Mouse (Mus musculus) lung, embryonic 14.5 days (tissue): ENCODE data around the gene Tnik. TPM values are rescaled to one million over a fixed set of nuclear protein-coding genes. Genes with fewer than 3 reads are reported as not detected.

Experiments
- ATAC-seq: fragments of 200-750 bp; cut with Nextera tagmentation; 2 replicates; pipeline ENCODE4 v1.8.0; 2017; ENCODE audit warnings: mild to moderate bottlenecking, moderate TSS enrichment, moderate library complexity; ENCODE audit not compliant: insufficient read depth
- DNase-seq: peaks from one replicate; pipeline ENCODE4 v3.0.0-alpha.2; 2015
- H3K27ac ChIP-seq: fragments of 300-500 bp; sonication (generic); 2 replicates; pipeline ENCODE4 v1.5.1; 2014; ENCODE audit warnings: low read depth, mild to moderate bottlenecking, moderate library complexity
- H3K27me3 ChIP-seq: fragments of 300-500 bp; sonication (generic); 2 replicates; pipeline ENCODE4 v1.6.1; 2014; ENCODE audit warnings: low read length, control low read depth; ENCODE audit not compliant: insufficient read depth
- H3K36me3 ChIP-seq: fragments of 300-500 bp; sonication (generic); 2 replicates; pipeline ENCODE4 v1.6.1; 2014; ENCODE audit warnings: control low read depth; ENCODE audit not compliant: insufficient read depth
- H3K4me1 ChIP-seq: fragments of 300-500 bp; sonication (generic); 2 replicates; pipeline ENCODE4 v1.6.1; 2014; ENCODE audit warnings: antibody characterized with exemption, control low read depth; ENCODE audit not compliant: insufficient read depth
- H3K4me2 ChIP-seq: fragments of 300-500 bp; sonication (generic); 2 replicates; pipeline ENCODE4 v1.6.1; 2014; ENCODE audit warnings: mild to moderate bottlenecking
- H3K4me3 ChIP-seq: fragments of 300-500 bp; sonication (generic); 2 replicates; pipeline ENCODE4 v1.5.1; 2014; ENCODE audit warnings: low read depth, low read length
- H3K9ac ChIP-seq: fragments of 300-500 bp; sonication (generic); 2 replicates; pipeline ENCODE4 v1.6.1; 2014
- H3K9me3 ChIP-seq: fragments of 300-500 bp; sonication (generic); 2 replicates; pipeline ENCODE4 v1.6.1; 2016; ENCODE audit warnings: low read depth, low read length, control low read depth
- CTCF ChIP-seq: IDR thresholded peaks from 2 replicates; pipeline ENCODE4 v1.5.1; 2016; ENCODE audit warnings: antibody characterized with exemption, low read depth
- WGBS: fragments of 180-500 bp; shearing (Covaris S2); extraction: QIAGEN DNeasy Blood & Tissue Kit; methylation state at CpG from one replicate; pipeline ENCODE4 v1.1.7; 2014; 5-methylcytosine and 5-hydroxymethylcytosine counted together
- polyA plus RNA-seq: library from polyadenylated mRNA; unstranded; fragments of >200 nt; fragmentation: Nextera tagmentation; extraction: Ambion mirVana; gene quantifications from 2 replicates; pipeline ENCODE4 v1.2.1, GENCODE M21; 2014

Tnik gene
- polyA plus RNA-seq, 1 experiment from 2014 or later, result 13.6 TPM

DNA sequence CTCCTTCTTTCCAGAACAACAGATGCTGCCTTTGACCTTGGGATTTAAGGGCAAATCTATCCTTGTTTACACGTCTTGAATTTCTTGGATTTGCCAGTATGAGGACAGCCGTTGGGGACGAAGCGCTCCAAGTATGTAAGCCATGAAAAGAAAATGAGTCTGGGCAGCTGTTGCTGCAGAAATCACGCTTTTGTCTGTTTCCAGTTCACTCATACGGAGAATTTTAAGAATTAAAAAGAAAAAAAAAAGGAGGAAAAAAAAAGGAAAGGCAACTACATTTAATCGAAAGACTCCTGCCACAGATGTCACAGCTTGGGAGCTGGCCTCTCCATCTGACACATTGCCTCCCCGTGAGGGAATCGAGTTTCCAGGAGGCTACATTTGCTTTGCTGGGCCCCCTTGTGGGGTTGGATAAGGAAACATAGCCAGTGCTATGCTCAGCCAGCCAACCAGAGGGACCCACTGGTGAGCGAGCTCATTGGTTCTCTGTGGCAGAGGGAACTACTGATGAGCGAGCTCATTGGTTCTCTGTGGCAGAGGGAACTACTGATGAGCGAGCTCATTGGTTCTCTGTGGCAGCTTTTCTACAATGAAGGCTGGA lies 145.9 kb downstream of the Tnik start:
- Histone ChIP-seq H3K36me3 (no peaks in the 10 kb centered on the region), H3K27me3 (no peaks in the 10 kb centered on the region), H3K9ac (no peak overlapping the region), H3K27ac (peak overlapping the region; percentile 36), H3K9me3 (no peaks in the 10 kb centered on the region), H3K4me3 (no peak overlapping the region), H3K4me1 (no peaks in the 10 kb centered on the region), H3K4me2 (peak overlapping the region; percentile 41)
- ATAC-seq (peak; percentile 98), DNase-seq (peak; percentile 81)
- TF ChIP-seq CTCF, result peak; percentile 39
- WGBS, result 37% methylated on average over 12 of the region's 12 CpGs

- Histone ChIP-seq H3K9me3 (no peaks in the 10 kb centered on the region), H3K27me3 (no peaks in the 10 kb centered on the region), H3K9ac (no peak overlapping the region), H3K4me3 (no peak overlapping the region), H3K4me1 (no peaks in the 10 kb centered on the region), H3K36me3 (no peaks in the 10 kb centered on the region), H3K27ac (no peak overlapping the region), H3K4me2 (no peak overlapping the region)
- ATAC-seq (no peak), DNase-seq (peak; percentile 7)
- TF ChIP-seq CTCF, result peak; percentile 47
- WGBS, result 76% methylated on average over 3 of the region's 3 CpGs
These were observed 147.3 kb downstream of the Tnik start for GRCm38 (mm10) chr3:28410269-28410668.

DNA sequence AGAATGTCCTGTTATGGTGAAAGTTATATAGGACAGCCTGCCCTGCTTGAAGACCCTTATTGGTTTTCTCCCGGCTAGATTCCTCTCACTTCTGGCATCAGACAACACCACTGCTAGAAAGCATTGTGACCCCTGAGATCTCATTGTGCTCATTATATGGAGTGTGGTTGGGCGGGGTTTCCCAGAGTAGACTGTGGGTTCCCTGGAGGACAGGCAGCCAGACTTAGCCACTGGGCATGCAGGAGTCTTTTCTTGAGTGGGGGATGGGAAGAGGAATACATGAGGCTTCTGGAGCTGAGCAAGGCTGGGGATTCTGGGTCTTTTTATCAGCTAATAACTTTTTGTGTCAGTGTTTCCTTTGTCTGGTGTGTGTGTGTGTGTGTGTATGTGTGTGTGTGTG lies 153.0 kb downstream of the Tnik start:
- no peaks in the 10 kb centered on the region for H3K9me3 ChIP-seq
- no peak overlapping the region for H3K9ac ChIP-seq
- ATAC-seq (no peak), DNase-seq (peak; percentile 23)
- H3K27ac ChIP-seq, result no peak overlapping the region
- WGBS, result 62% methylated on average over 2 of the region's 2 CpGs
- no peaks in the 10 kb centered on the region for H3K36me3 ChIP-seq
- H3K27me3 ChIP-seq, result no peaks in the 10 kb centered on the region
- no peak for TF ChIP-seq CTCF
- H3K4me3 ChIP-seq, result no peak overlapping the region
- H3K4me1 ChIP-seq, result no peaks in the 10 kb centered on the region
- no peak overlapping the region for H3K4me2 ChIP-seq

GRCm38 (mm10) chr3:28417091-28417715 lies 154.2 kb downstream of the Tnik start:
- Histone ChIP-seq H3K4me1 (no peaks in the 10 kb centered on the region), H3K4me3 (no peak overlapping the region), H3K4me2 (no peak overlapping the region), H3K9me3 (no peaks in the 10 kb centered on the region), H3K27me3 (no peaks in the 10 kb centered on the region), H3K27ac (no peak overlapping the region), H3K9ac (no peak overlapping the region), H3K36me3 (no peaks in the 10 kb centered on the region)
- no peak for TF ChIP-seq CTCF
- no peak for DNase-seq
- ATAC-seq, result no peak
- WGBS, result 76% methylated on average over 5 of the region's 5 CpGs

GRCm38 (mm10) chr3:28420194-28420593 lies 157.2 kb downstream of the Tnik start:
- H3K4me2 ChIP-seq, result no peak overlapping the region
- H3K27ac ChIP-seq, result no peak overlapping the region
- no peak for TF ChIP-seq CTCF
- no peak overlapping the region for H3K4me3 ChIP-seq
- no peak overlapping the region for H3K9ac ChIP-seq
- DNase-seq, result no peak
- no peaks in the 10 kb centered on the region for H3K4me1 ChIP-seq
- no peaks in the 10 kb centered on the region for H3K36me3 ChIP-seq
- H3K9me3 ChIP-seq, result no peaks in the 10 kb centered on the region
- no peaks in the 10 kb centered on the region for H3K27me3 ChIP-seq
- WGBS, result 81% methylated on average over 6 of the region's 6 CpGs
- no peak for ATAC-seq

GRCm38 (mm10) chr3:28420698-28421097 lies 157.7 kb downstream of the Tnik start:
- Histone ChIP-seq H3K4me2 (no peak overlapping the region), H3K27ac (no peak overlapping the region), H3K27me3 (no peaks in the 10 kb centered on the region), H3K4me3 (no peak overlapping the region), H3K4me1 (no peaks in the 10 kb centered on the region), H3K36me3 (no peaks in the 10 kb centered on the region), H3K9ac (no peak overlapping the region), H3K9me3 (no peaks in the 10 kb centered on the region)
- DNase-seq (no peak), ATAC-seq (no peak)
- no peak for TF ChIP-seq CTCF
- 48% methylated on average over 3 of the region's 3 CpGs for WGBS

DNA sequence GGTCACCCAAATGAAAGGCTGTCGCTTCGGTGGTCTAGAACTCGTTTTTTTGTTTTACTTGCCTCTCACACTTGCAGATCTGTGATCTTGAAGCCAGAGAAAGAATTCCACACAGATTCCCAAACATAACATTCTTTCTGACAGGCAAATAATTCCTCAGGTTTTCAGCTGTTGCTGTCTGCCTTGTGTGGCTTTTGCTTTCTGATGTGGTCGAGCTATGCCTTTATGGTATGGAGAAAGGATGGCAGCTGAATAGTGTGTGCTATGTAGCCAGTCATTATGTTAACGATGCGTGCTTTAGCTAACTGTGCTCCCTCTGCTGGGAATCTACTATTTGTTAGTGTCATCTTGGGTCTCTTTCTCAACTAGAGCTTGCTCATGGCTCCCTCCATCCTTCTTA lies 158.8 kb downstream of the Tnik start:
- no peak for DNase-seq
- Histone ChIP-seq H3K4me2 (no peak overlapping the region), H3K9ac (no peak overlapping the region), H3K27ac (no peak overlapping the region), H3K27me3 (no peaks in the 10 kb centered on the region), H3K9me3 (no peaks in the 10 kb centered on the region), H3K4me3 (no peak overlapping the region), H3K36me3 (no peaks in the 10 kb centered on the region), H3K4me1 (no peaks in the 10 kb centered on the region)
- TF ChIP-seq CTCF, result no peak
- ATAC-seq, result no peak
- 66% methylated on average over 6 of the region's 6 CpGs for WGBS
